Mouse (Mus musculus): ENCODE results near the gene Gm11237.
"Not testable (repeated sequence)": the region's sequence is repeated elsewhere in the genome, so short reads cannot be mapped to it uniquely, and the experiment has no call there.

The Gm11237 gene

DNA sequence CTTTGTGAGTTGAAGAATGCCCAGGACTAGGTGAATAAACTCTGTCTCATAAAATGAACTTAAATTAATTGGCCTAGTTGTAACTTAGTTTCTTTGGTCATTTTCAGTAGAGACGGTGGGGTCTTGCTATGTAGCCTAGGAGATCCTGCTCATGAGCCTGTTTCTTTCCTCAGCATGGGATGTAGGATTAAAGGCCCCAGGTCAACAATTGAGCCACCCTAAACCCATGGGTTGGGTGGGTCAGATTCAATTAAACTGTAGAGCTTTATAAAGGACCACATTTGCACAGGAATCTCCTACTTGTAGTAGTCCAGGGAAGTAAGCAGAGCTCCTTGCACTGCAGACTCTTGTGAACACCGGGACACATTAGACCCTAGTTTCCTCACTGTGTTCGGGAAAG is at the start of gene Gm11237:
Gm11237 (plus strand) TSS at position 301 of the 400 bp plus-strand sequence.
- not testable (repeated sequence) for DNase-seq (ENCODE audit: low spot score)

DNA sequence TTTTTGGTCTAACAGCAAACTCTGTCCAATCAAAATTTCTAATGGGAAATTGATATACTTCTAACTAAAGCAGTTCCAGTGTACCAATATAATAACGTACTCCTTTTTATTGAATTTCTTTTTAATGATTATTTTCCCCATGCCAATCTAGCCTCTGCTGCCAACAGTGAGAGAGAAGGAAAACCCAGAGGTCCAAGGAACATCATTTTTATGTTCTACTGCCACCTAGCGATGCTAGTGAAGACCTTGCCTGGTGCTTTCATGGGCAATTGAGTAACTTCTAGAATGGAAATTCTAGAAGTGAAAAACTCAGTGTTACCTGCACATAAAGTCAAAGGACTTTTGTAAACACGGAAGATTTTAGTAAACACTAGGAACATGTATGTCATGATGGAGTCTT is 23.5 kb upstream of the Gm11237 start:
- DNase-seq (ENCODE audit: low spot score): no peak

- DNase-seq (ENCODE audit: low spot score): not testable (repeated sequence)
Observed at GRCm38 (mm10) chr4:73607581-73607980, 15.2 kb upstream of the Gm11237 start, which contains the start of gene Gm11238. Gene Gm11238 (plus strand): TSS chr4:73607881.

DNA sequence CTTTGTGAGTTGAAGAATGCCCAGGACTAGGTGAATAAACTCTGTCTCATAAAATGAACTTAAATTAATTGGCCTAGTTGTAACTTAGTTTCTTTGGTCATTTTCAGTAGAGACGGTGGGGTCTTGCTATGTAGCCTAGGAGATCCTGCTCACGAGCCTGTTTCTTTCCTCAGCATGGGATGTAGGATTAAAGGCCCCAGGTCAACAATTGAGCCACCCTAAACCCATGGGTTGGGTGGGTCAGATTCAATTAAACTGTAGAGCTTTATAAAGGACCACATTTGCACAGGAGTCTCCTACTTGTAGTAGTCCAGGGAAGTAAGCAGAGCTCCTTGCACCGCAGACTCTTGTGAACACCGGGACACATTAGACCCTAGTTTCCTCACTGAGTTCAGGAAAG is 15.0 kb downstream of the Gm11237 start, which contains the start of gene Gm11236:
Gm11236 (plus strand) TSS at position 301 of the 400 bp plus-strand sequence.
- not testable (repeated sequence) for DNase-seq (ENCODE audit: low spot score)

GRCm38 (mm10) chr4:73661864-73662263 is 39.1 kb downstream of the Gm11237 start:
- not testable (repeated sequence) for DNase-seq (ENCODE audit: low spot score)

GRCm38 (mm10) chr4:73668054-73668453 is 45.3 kb downstream of the Gm11237 start, which contains the start of gene Gm11239:
Gene Gm11239 (plus strand): TSS chr4:73668354.
- DNase-seq (ENCODE audit: low spot score): not testable (repeated sequence)

Data from urinary bladder, postnatal 10 days (tissue).